Mouse (Mus musculus): ENCODE data around the gene Cyp1b1.

Cyp1b1 gene

GRCm38 (mm10) chr17:79714931-79715637 lies at the start of gene Cyp1b1:
Cyp1b1 (minus strand) TSS chr17:79715061.
- DNase-seq: no peak

- DNase-seq: peak; percentile 64
These were observed 47.0 kb upstream of the Cyp1b1 start for GRCm38 (mm10) chr17:79761841-79762240.

GRCm38 (mm10) chr17:79753831-79754230 lies 39.0 kb upstream of the Cyp1b1 start:
- no peak for DNase-seq

GRCm38 (mm10) chr17:79752836-79753235 lies 38.0 kb upstream of the Cyp1b1 start:
- no peak for DNase-seq

- DNase-seq: no peak
These were observed 36.9 kb upstream of the Cyp1b1 start for GRCm38 (mm10) chr17:79751661-79752191.

GRCm38 (mm10) chr17:79749647-79750046 lies 34.8 kb upstream of the Cyp1b1 start:
- no peak for DNase-seq

- DNase-seq: no peak
These were observed 32.1 kb upstream of the Cyp1b1 start for GRCm38 (mm10) chr17:79746954-79747353.

GRCm38 (mm10) chr17:79746146-79746591 lies 31.3 kb upstream of the Cyp1b1 start:
- peak; percentile 53 for DNase-seq

GRCm38 (mm10) chr17:79745051-79745731 lies 30.3 kb upstream of the Cyp1b1 start:
- DNase-seq: peak; percentile 44

GRCm38 (mm10) chr17:79743507-79743906 lies 28.6 kb upstream of the Cyp1b1 start:
- DNase-seq: no peak

GRCm38 (mm10) chr17:79742635-79743034 lies 27.8 kb upstream of the Cyp1b1 start:
- DNase-seq: peak; percentile 30

- no peak for DNase-seq
These were observed 24.1 kb upstream of the Cyp1b1 start for GRCm38 (mm10) chr17:79738847-79739498.

- no peak for DNase-seq
These were observed 22.7 kb upstream of the Cyp1b1 start for GRCm38 (mm10) chr17:79737598-79737997.

- no peak for DNase-seq
These were observed 18.2 kb upstream of the Cyp1b1 start for GRCm38 (mm10) chr17:79733039-79733438.

- DNase-seq: no peak
These were observed 16.1 kb upstream of the Cyp1b1 start for GRCm38 (mm10) chr17:79730988-79731387.

- DNase-seq: no peak
These were observed 14.0 kb upstream of the Cyp1b1 start for GRCm38 (mm10) chr17:79728585-79729503.

GRCm38 (mm10) chr17:79728053-79728584 lies 13.3 kb upstream of the Cyp1b1 start:
- no peak for DNase-seq

- DNase-seq: no peak
These were observed 11.8 kb upstream of the Cyp1b1 start for GRCm38 (mm10) chr17:79726613-79727012.

- no peak for DNase-seq
These were observed 5.8 kb upstream of the Cyp1b1 start for GRCm38 (mm10) chr17:79720681-79721080.

GRCm38 (mm10) chr17:79715649-79716143 lies 835 bp upstream of the Cyp1b1 start:
- peak; percentile 90 for DNase-seq

- DNase-seq: no peak
These were observed 429 bp downstream of the Cyp1b1 start for GRCm38 (mm10) chr17:79714368-79714895.
